10 mouse cellular contexts compared by ENCODE assay signal in genomic region chr1:90906357-90906756, GRCm38 (mm10). TPM values are rescaled to one million over a fixed set of nuclear protein-coding genes. Genes with fewer than 3 reads are reported as not detected.
DNase-seq lines count a peak whose midpoint lies in the region; ATAC-seq and TF ChIP-seq lines count a peak whose summit lies in the region.
"Had no signal": no experiment of that assay in that cellular context is flagged by ENCODE, and none has a peak within 500 bp of the region (broad histone marks: within the 10 kb centered on the region; RNA-seq: fewer than 3 reads in every experiment).

No protein-coding gene starts in this region.

- WGBS in kidney, embryonic 14.5 days = 14% methylated on average over 2 of the region's 2 CpGs
- WGBS in midbrain, postnatal 0 days = 15% methylated on average over 2 of the region's 2 CpGs
- 10% methylated on average over 2 of the region's 2 CpGs for WGBS in forebrain, embryonic 12.5 days

- no peak overlapping the region for H3K4me3 ChIP-seq in kidney, embryonic 14.5 days (ENCODE audit: low read length)
- H3K4me3 ChIP-seq in E14TG2a.4 (replicated peaks; ENCODE audit: low read length) = no peak overlapping the region
- H3K4me3 ChIP-seq in midbrain, postnatal 0 days (ENCODE audit: low read depth, low read length) = no peak overlapping the region
- H3K4me3 ChIP-seq in forebrain, embryonic 12.5 days (replicated peaks) = no peak overlapping the region
- H3K4me3 ChIP-seq: erythroblast, embryonic 14.5 days had no signal

- H3K27ac ChIP-seq in kidney, embryonic 14.5 days (ENCODE audit: low read depth, low read length) = no peak overlapping the region
- H3K27ac ChIP-seq in midbrain, postnatal 0 days (ENCODE audit: low read depth, low read length) = no peak overlapping the region
- no peak overlapping the region for H3K27ac ChIP-seq in forebrain, embryonic 12.5 days

- peak; percentile 41 for DNase-seq in kidney, adult 11 months
- peak; percentile 72 for DNase-seq in brain, adult 2 months (ENCODE audit: low read depth, low spot score)
- DNase-seq in frontal cortex, postnatal 25 days (ENCODE audit: low spot score in 2 of 2) = peak; percentile 38 to 58
- peak; percentile 54 for DNase-seq in layer of hippocampus, adult 9-10 months (ENCODE audit: low spot score)
- peak; percentile 68 for DNase-seq in midbrain, postnatal 0 days (ENCODE audit: low spot score)

- H3K9ac ChIP-seq in kidney, embryonic 14.5 days (ENCODE audit: low read depth, low read length) = no peak overlapping the region
- H3K9ac ChIP-seq in midbrain, postnatal 0 days (replicated peaks; ENCODE audit: low read length, poor library complexity, severe bottlenecking) = no peak overlapping the region
- no peak overlapping the region for H3K9ac ChIP-seq in forebrain, embryonic 12.5 days

- peak; percentile 91 for TF ChIP-seq CTCF in E14TG2a.4 (conservative IDR thresholded peaks at IDR 0.05; ENCODE audit: low read length)
- TF ChIP-seq CTCF in midbrain, postnatal 0 days (IDR thresholded peaks at IDR 0.05) = peak; percentile 82

- ATAC-seq in kidney, embryonic 14.5 days (ENCODE audit: low FRiP score, low TSS enrichment) = no peak
- no peak for ATAC-seq in midbrain, postnatal 0 days (ENCODE audit: low FRiP score)
- no peak for ATAC-seq in forebrain, embryonic 12.5 days (ENCODE audit: low FRiP score)

- no peaks in the 10 kb centered on the region for H3K36me3 ChIP-seq in kidney, embryonic 14.5 days (ENCODE audit: control insufficient read depth, insufficient read depth, low read length)
- no peaks in the 10 kb centered on the region for H3K36me3 ChIP-seq in E14TG2a.4 (ENCODE audit: insufficient read depth, low read length)
- H3K36me3 ChIP-seq in midbrain, postnatal 0 days (ENCODE audit: insufficient read depth, low read length) = no peaks in the 10 kb centered on the region
- H3K36me3 ChIP-seq in forebrain, embryonic 12.5 days (replicated peaks) = no peaks in the 10 kb centered on the region

- no peaks in the 10 kb centered on the region for H3K9me3 ChIP-seq in kidney, embryonic 14.5 days (ENCODE audit: control insufficient read depth, low read length)
- peaks cover 10% of the 10 kb centered on the region; the same call in 1 of the 2 replicates for H3K9me3 ChIP-seq in E14TG2a.4 (ENCODE audit: low read length)
- H3K9me3 ChIP-seq in midbrain, postnatal 0 days (ENCODE audit: low read length) = no peaks in the 10 kb centered on the region
- no peaks in the 10 kb centered on the region for H3K9me3 ChIP-seq in forebrain, embryonic 12.5 days

- no peaks in the 10 kb centered on the region; the same call in 1 of the 2 replicates for H3K27me3 ChIP-seq in kidney, embryonic 14.5 days (ENCODE audit: control insufficient read depth, insufficient read depth, low read length)
- H3K27me3 ChIP-seq in E14TG2a.4 (ENCODE audit: insufficient read depth, low read length) = peaks cover 39% of the 10 kb centered on the region
- no peaks in the 10 kb centered on the region for H3K27me3 ChIP-seq in midbrain, postnatal 0 days (ENCODE audit: insufficient read depth, low read length)
- no peaks in the 10 kb centered on the region for H3K27me3 ChIP-seq in forebrain, embryonic 12.5 days

- H3K4me1 ChIP-seq in kidney, embryonic 14.5 days (ENCODE audit: control insufficient read depth, insufficient read depth, low read length) = 0 out of 2 replicates have a peak, but pooled peaks cover 13% of the 10 kb centered on the region
- H3K4me1 ChIP-seq in E14TG2a.4 (replicated peaks; ENCODE audit: low read depth, low read length) = peaks cover 14% of the 10 kb centered on the region
- H3K4me1 ChIP-seq in midbrain, postnatal 0 days (ENCODE audit: insufficient read depth, low read length) = no peaks in the 10 kb centered on the region
- no peaks in the 10 kb centered on the region for H3K4me1 ChIP-seq in forebrain, embryonic 12.5 days

- H3K4me2 ChIP-seq in kidney, embryonic 14.5 days (replicated peaks; ENCODE audit: low read depth, low read length) = no peak overlapping the region
- H3K4me2 ChIP-seq in midbrain, postnatal 0 days (ENCODE audit: low read depth, low read length, poor library complexity, severe bottlenecking) = no peak overlapping the region
- H3K4me2 ChIP-seq in forebrain, embryonic 12.5 days = no peak overlapping the region

RNA-seq across cellular contexts. Expression of gene Mlph, which starts 8.5 kb away (rescaled TPM):
- 0.61 TPM in 1 of 2 replicates, not detected in the other for polyA plus RNA-seq in kidney, embryonic 14.5 days (2014; fragmentation: Nextera tagmentation; extraction: Ambion mirVana)
- 0.27 TPM in 1 of 2 replicates, not detected in the other for total RNA-seq in midbrain, postnatal 0 days (2014; rRNA removed)
- 0.35 and 0.39 TPM in 2 replicates for polyA plus RNA-seq in midbrain, postnatal 0 days (2015; fragmentation: Nextera tagmentation; extraction: Ambion mirVana)
- polyA plus RNA-seq in forebrain, embryonic 12.5 days (2016; fragmentation: Nextera tagmentation; extraction: Ambion mirVana) = 0.14 and 0.21 TPM in 2 replicates
- polyA plus RNA-seq: erythroblast, embryonic 14.5 days had no signal

RNA-seq across cellular contexts. Expression of gene Prlh, which starts 46.6 kb away (rescaled TPM):
- not detected in 2 replicates for polyA plus RNA-seq in kidney, embryonic 14.5 days (2014; fragmentation: Nextera tagmentation; extraction: Ambion mirVana)
- not detected in 2 replicates for total RNA-seq in midbrain, postnatal 0 days (2014; rRNA removed)
- polyA plus RNA-seq in midbrain, postnatal 0 days (2015; fragmentation: Nextera tagmentation; extraction: Ambion mirVana) = not detected in 2 replicates
- not detected in 2 replicates for polyA plus RNA-seq in forebrain, embryonic 12.5 days (2016; fragmentation: Nextera tagmentation; extraction: Ambion mirVana)
- polyA plus RNA-seq: lung, embryonic 16.5 days had no signal
